Mouse (Mus musculus): ENCODE measurements around the gene Rcsd1.

DNA sequence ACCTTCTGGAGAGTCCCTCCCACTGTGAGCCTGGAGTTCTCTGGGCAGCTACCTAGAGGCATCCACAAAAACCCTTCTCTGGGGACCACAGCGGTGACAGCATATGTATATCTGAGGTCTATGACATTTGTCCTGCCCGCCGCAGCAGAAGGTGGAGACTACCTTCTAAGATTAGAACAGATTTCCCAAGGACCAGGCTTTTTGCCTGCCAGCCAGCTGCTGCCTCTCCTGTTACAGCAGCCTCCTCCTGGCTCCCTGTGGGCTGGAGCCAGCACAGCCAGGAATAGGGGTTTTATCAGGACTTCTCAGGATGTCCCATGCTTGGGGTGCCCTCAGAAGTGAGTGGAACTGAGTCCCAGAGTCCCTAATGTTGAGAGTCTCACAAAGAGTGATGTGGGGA lies 32.6 kb downstream of the Rcsd1 start:
- no peak for TF ChIP-seq POLR2A (IDR thresholded peaks at IDR 0.05; ENCODE audit: low read depth, low read length)
- TF ChIP-seq CTCF (conservative IDR thresholded peaks at IDR 0.05; ENCODE audit: insufficient read depth, insufficient read length, low read depth, low read length) = no peak
